Mouse (Mus musculus): ENCODE results near the gene Coq7.

DNA sequence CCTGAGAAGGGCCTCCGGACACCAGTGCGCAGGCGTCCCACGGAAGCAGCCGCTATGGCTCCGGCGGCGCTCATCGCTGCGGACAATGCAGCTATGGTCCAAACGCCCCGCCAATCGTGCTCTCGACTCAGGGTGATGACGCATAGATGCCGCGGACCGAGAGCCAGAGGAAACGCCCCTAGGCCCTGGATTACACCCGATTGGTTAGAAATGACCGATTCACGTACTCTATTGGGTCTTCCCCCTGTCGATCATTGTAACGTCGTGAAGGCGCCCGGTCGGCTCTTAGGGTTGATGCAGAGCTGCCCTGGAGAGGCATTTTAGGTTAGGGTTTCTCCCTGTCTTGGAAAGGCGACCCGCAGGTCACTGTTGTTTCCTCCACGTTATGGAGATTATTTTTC, at the start of gene Coq7:
- TF ChIP-seq POLR2AphosphoS2 (IDR thresholded peaks at IDR 0.05; ENCODE audit: insufficient read length, low read depth), result no peak
- no peak for TF ChIP-seq POLR2A (IDR thresholded peaks at IDR 0.05; ENCODE audit: insufficient read length, low read depth)
- peak; percentile 15 for TF ChIP-seq E2F4 (IDR thresholded peaks at IDR 0.05; ENCODE audit: insufficient read depth)
- TF ChIP-seq USF1 (IDR thresholded peaks at IDR 0.05; ENCODE audit: low read depth), result no peak
